Mouse (Mus musculus): ENCODE results near the gene Gbp3. TPM values are rescaled to one million over a fixed set of nuclear protein-coding genes. Genes with fewer than 3 reads are reported as not detected.

The Gbp3 gene
- polyA plus RNA-seq, 1 experiment = 7.6 TPM

- Histone ChIP-seq H3K4me1 (ENCODE audit: control insufficient read depth, insufficient read depth, low read length) (no peaks in the 10 kb centered on the region), H3K4me3 (ENCODE audit: insufficient read depth, low read length) (no peak overlapping the region), H3K27ac (ENCODE audit: insufficient read depth, low read length) (no peak overlapping the region)
- TF ChIP-seq CTCF (IDR thresholded peaks at IDR 0.05; ENCODE audit: borderline replicate concordance, insufficient read depth, low read length) (no peak), POLR2A (IDR thresholded peaks at IDR 0.05; ENCODE audit: low read depth, low read length) (no peak)
These were observed 23.2 kb downstream of the Gbp3 start for GRCm38 (mm10) chr3:142583067-142583466.

GRCm38 (mm10) chr3:142587386-142587785 lies 27.6 kb downstream of the Gbp3 start:
- TF ChIP-seq POLR2A (IDR thresholded peaks at IDR 0.05; ENCODE audit: low read depth, low read length) (no peak), CTCF (IDR thresholded peaks at IDR 0.05; ENCODE audit: borderline replicate concordance, insufficient read depth, low read length) (no peak)
- no peak overlapping the region for H3K4me3 ChIP-seq (ENCODE audit: insufficient read depth, low read length)
- no peaks in the 10 kb centered on the region for H3K4me1 ChIP-seq (ENCODE audit: control insufficient read depth, insufficient read depth, low read length)
- H3K27ac ChIP-seq (ENCODE audit: insufficient read depth, low read length) = no peak overlapping the region

DNA sequence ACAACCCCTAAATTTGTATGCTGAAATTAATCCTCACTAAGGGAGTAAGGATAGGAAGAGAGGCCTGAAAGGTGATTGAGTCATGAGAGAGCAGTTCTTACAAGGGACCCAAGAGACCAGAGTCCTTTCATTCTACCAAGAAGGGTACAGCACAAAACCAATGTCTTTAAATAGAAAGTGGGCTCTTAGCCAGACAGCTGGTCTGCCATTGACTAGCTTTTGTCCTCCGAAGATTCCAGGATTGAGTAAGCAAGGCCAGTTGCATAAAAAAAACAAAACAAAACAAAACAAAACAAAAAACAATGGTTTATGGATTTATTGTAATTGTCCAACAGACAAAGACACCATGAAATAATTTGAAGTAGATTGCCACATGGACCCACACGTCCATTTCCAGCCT lies 29.1 kb downstream of the Gbp3 start:
- Histone ChIP-seq H3K4me1 (ENCODE audit: control insufficient read depth, insufficient read depth, low read length) (no peaks in the 10 kb centered on the region), H3K4me3 (ENCODE audit: insufficient read depth, low read length) (no peak overlapping the region), H3K27ac (ENCODE audit: insufficient read depth, low read length) (no peak overlapping the region)
- no peak for TF ChIP-seq POLR2A (IDR thresholded peaks at IDR 0.05; ENCODE audit: low read depth, low read length)
- TF ChIP-seq CTCF (IDR thresholded peaks at IDR 0.05; ENCODE audit: borderline replicate concordance, insufficient read depth, low read length) = no peak

- Histone ChIP-seq H3K27ac (ENCODE audit: insufficient read depth, low read length) (no peak overlapping the region), H3K4me3 (ENCODE audit: insufficient read depth, low read length) (no peak overlapping the region), H3K4me1 (ENCODE audit: control insufficient read depth, insufficient read depth, low read length) (no peaks in the 10 kb centered on the region)
- no peak for TF ChIP-seq CTCF (IDR thresholded peaks at IDR 0.05; ENCODE audit: borderline replicate concordance, insufficient read depth, low read length)
- TF ChIP-seq POLR2A (IDR thresholded peaks at IDR 0.05; ENCODE audit: low read depth, low read length) = no peak
These were observed 30.7 kb downstream of the Gbp3 start for GRCm38 (mm10) chr3:142590431-142591067.

GRCm38 (mm10) chr3:142594547-142594946 lies 34.7 kb downstream of the Gbp3 start, which contains the start of gene Gbp2b:
TSS of gene Gbp2b (plus strand) at chr3:142594847.
- TF ChIP-seq CTCF (IDR thresholded peaks at IDR 0.05; ENCODE audit: borderline replicate concordance, insufficient read depth, low read length) (no peak), POLR2A (IDR thresholded peaks at IDR 0.05; ENCODE audit: low read depth, low read length) (no peak)

GRCm38 (mm10) chr3:142597923-142598322 lies 38.1 kb downstream of the Gbp3 start:
- no peak for TF ChIP-seq CTCF (IDR thresholded peaks at IDR 0.05; ENCODE audit: borderline replicate concordance, insufficient read depth, low read length)
- no peak for TF ChIP-seq POLR2A (IDR thresholded peaks at IDR 0.05; ENCODE audit: low read depth, low read length)
- Histone ChIP-seq H3K27ac (ENCODE audit: insufficient read depth, low read length) (no peak overlapping the region), H3K4me1 (ENCODE audit: control insufficient read depth, insufficient read depth, low read length) (no peaks in the 10 kb centered on the region), H3K4me3 (ENCODE audit: insufficient read depth, low read length) (no peak overlapping the region)

More at GRCm38 (mm10) chr3:142594547-142594946, 34.7 kb downstream of the Gbp3 start, which contains the start of gene Gbp2b:
- H3K27ac ChIP-seq (ENCODE audit: insufficient read depth, low read length) = no peak within 1 kb of the TSS
- H3K4me1 ChIP-seq (ENCODE audit: control insufficient read depth, insufficient read depth, low read length) = no peaks in the 10 kb centered on the region
- no peak within 1 kb of the TSS for H3K4me3 ChIP-seq (ENCODE audit: insufficient read depth, low read length)

- Histone ChIP-seq H3K4me3 (ENCODE audit: insufficient read depth, low read length) (no peak overlapping the region), H3K4me1 (ENCODE audit: control insufficient read depth, insufficient read depth, low read length) (no peaks in the 10 kb centered on the region), H3K27ac (ENCODE audit: insufficient read depth, low read length) (no peak overlapping the region)
- TF ChIP-seq POLR2A (IDR thresholded peaks at IDR 0.05; ENCODE audit: low read depth, low read length) (no peak), CTCF (IDR thresholded peaks at IDR 0.05; ENCODE audit: borderline replicate concordance, insufficient read depth, low read length) (no peak)
These were observed 41.8 kb downstream of the Gbp3 start for GRCm38 (mm10) chr3:142601675-142602074.

- Histone ChIP-seq H3K4me1 (ENCODE audit: control insufficient read depth, insufficient read depth, low read length) (no peaks in the 10 kb centered on the region), H3K4me3 (ENCODE audit: insufficient read depth, low read length) (no peak overlapping the region), H3K27ac (ENCODE audit: insufficient read depth, low read length) (no peak overlapping the region)
- TF ChIP-seq POLR2A (IDR thresholded peaks at IDR 0.05; ENCODE audit: low read depth, low read length) = no peak
- TF ChIP-seq CTCF (IDR thresholded peaks at IDR 0.05; ENCODE audit: borderline replicate concordance, insufficient read depth, low read length) = no peak
These were observed 58.8 kb downstream of the Gbp3 start for GRCm38 (mm10) chr3:142618658-142619057.

- no peak overlapping the region for H3K27ac ChIP-seq (ENCODE audit: insufficient read depth, low read length)
- no peak for TF ChIP-seq POLR2A (IDR thresholded peaks at IDR 0.05; ENCODE audit: low read depth, low read length)
- TF ChIP-seq CTCF (IDR thresholded peaks at IDR 0.05; ENCODE audit: borderline replicate concordance, insufficient read depth, low read length) = no peak
- no peak overlapping the region for H3K4me3 ChIP-seq (ENCODE audit: insufficient read depth, low read length)
- no peaks in the 10 kb centered on the region for H3K4me1 ChIP-seq (ENCODE audit: control insufficient read depth, insufficient read depth, low read length)
These were observed 59.8 kb downstream of the Gbp3 start for GRCm38 (mm10) chr3:142619606-142620005.

DNA sequence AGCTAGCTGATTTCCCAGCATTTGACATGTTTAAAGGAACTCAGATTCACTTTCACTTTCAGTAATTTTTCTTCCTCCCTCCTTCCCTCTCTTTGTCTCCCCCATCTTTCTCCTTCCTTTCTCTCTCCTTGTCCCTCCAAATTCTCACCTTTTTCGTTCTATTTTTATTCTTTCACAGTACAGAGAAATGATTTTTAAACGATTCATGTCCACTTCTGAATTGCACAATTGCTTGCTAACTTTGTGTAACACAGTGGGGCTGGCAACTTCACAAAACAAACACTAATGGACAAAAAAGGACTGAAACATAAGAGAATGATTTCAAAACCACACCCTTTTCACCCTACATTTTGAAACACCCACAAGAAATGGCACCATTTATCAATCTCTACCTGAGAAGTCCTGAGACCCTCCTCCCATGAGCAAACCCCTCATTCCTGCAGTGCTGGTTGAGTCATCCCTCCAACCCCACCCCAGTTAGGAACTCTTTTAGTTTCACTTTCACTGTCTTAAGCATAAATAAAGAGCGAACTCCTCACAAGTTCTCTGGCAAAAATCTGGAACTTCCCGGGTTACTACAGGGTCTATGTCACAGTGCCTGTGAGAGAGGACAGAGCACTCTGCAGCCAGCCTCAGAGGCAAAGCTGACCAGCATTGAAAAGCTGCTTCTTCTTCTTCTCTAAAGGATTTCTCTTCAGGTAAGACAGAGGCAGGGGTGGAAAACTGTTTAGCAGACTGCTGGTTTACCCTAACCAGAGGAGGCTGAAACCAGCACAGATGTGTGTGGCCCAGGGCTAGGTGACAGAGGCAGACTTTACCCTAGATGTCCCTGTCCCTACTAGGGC lies 60.5 kb downstream of the Gbp3 start, which contains the start of gene Gbp2:
TSS of gene Gbp2 (plus strand) at position 492 of the 845 bp plus-strand sequence.
- H3K4me1 ChIP-seq (ENCODE audit: control insufficient read depth, insufficient read depth, low read length) = no peaks in the 10 kb centered on the region
- TF ChIP-seq POLR2A (IDR thresholded peaks at IDR 0.05; ENCODE audit: low read depth, low read length) (0 out of 2 replicates have a peak, but pooled peaks have one; percentile 15), CTCF (IDR thresholded peaks at IDR 0.05; ENCODE audit: borderline replicate concordance, insufficient read depth, low read length) (no peak)
- H3K4me3 ChIP-seq (ENCODE audit: insufficient read depth, low read length) = peak within 1 kb of the TSS; percentile 49
- H3K27ac ChIP-seq (ENCODE audit: insufficient read depth, low read length) = peak within 1 kb of the TSS; percentile 69
